Mouse (Mus musculus) common myeloid progenitor, adult 5-6 weeks (primary cell): ENCODE data around the gene Egln1. TPM values are rescaled to one million over a fixed set of nuclear protein-coding genes. Genes with fewer than 3 reads are reported as not detected.

ENCODE experiments used
- ATAC-seq: replicated peaks from 2 replicates; pipeline ENCODE4 v1.8.0; 2016; ENCODE audit warnings: low read depth, mild to moderate bottlenecking, moderate TSS enrichment, inconsistent platforms; ENCODE audit not compliant: poor library complexity, severe bottlenecking
- total RNA-seq: library from RNA; stranded (forward); fragments of 200-1000, 187-1606 nt; gene quantifications from 2 replicates; pipeline ENCODE4 v1.2.3, GENCODE M21; 2017

The Egln1 gene
- total RNA-seq, 1 experiment from 2014 or later = 19.4 TPM

- ATAC-seq = peak; percentile 26
These were observed 1.0 kb downstream of the Egln1 start for GRCm38 (mm10) chr8:124947865-124948732.

GRCm38 (mm10) chr8:124944406-124944805 lies 4.7 kb downstream of the Egln1 start:
- no peak for ATAC-seq

GRCm38 (mm10) chr8:124943801-124944200 lies 5.3 kb downstream of the Egln1 start:
- no peak for ATAC-seq

GRCm38 (mm10) chr8:124937293-124937692 lies 11.8 kb downstream of the Egln1 start:
- ATAC-seq = no peak

GRCm38 (mm10) chr8:124936699-124937098 lies 12.4 kb downstream of the Egln1 start:
- no peak for ATAC-seq

- ATAC-seq = no peak
These were observed 14.0 kb downstream of the Egln1 start for GRCm38 (mm10) chr8:124935116-124935515.

GRCm38 (mm10) chr8:124932435-124932834 lies 16.7 kb downstream of the Egln1 start:
- no peak for ATAC-seq

- no peak for ATAC-seq
These were observed 18.5 kb downstream of the Egln1 start for GRCm38 (mm10) chr8:124930649-124931048.

- ATAC-seq = no peak
These were observed 19.0 kb downstream of the Egln1 start for GRCm38 (mm10) chr8:124930086-124930485.

- ATAC-seq = no peak
These were observed 20.1 kb downstream of the Egln1 start for GRCm38 (mm10) chr8:124929006-124929405.

- no peak for ATAC-seq
These were observed 22.8 kb downstream of the Egln1 start for GRCm38 (mm10) chr8:124926351-124926771.

GRCm38 (mm10) chr8:124925544-124926266 lies 23.4 kb downstream of the Egln1 start:
- ATAC-seq = peak; percentile 52

GRCm38 (mm10) chr8:124923971-124924652 lies 25.0 kb downstream of the Egln1 start:
- ATAC-seq = no peak

- no peak for ATAC-seq
These were observed 26.5 kb downstream of the Egln1 start for GRCm38 (mm10) chr8:124922490-124923089.

- ATAC-seq = peak; percentile 63
These were observed 27.5 kb downstream of the Egln1 start for GRCm38 (mm10) chr8:124921369-124922279.

- no peak for ATAC-seq
These were observed 31.2 kb downstream of the Egln1 start for GRCm38 (mm10) chr8:124917741-124918484.

GRCm38 (mm10) chr8:124914061-124914460 lies 35.1 kb downstream of the Egln1 start:
- no peak for ATAC-seq
